Mouse (Mus musculus) thymus, adult 2 months (tissue): ENCODE results near the gene Pax7. TPM values are rescaled to one million over a fixed set of nuclear protein-coding genes. Genes with fewer than 3 reads are reported as not detected.

Source experiments
- DNase-seq: peaks from one replicate; pipeline ENCODE4 v3.0.0; 2021
- H3K27ac ChIP-seq: fragments of 200-500 bp; 2 replicates; pipeline ENCODE4 v1.5.1; 2012; ENCODE audit warnings: low read length, control low read depth; ENCODE audit not compliant: control insufficient read depth, insufficient read depth
- H3K27me3 ChIP-seq: fragments of 200-500 bp; 2 replicates; pipeline ENCODE4 v1.6.1; 2012; ENCODE audit warnings: mild to moderate bottlenecking, low read length, moderate library complexity, mixed read lengths; ENCODE audit not compliant: control insufficient read depth, insufficient read depth
- H3K36me3 ChIP-seq: fragments of 200-500 bp; 2 replicates; pipeline ENCODE4 v1.6.1; 2012; ENCODE audit warnings: mild to moderate bottlenecking, low read length, moderate library complexity; ENCODE audit not compliant: control insufficient read depth, insufficient read depth
- H3K4me1 ChIP-seq: fragments of 200-500 bp; replicated peaks from 2 replicates; pipeline ENCODE4 v1.6.1; 2012; ENCODE audit warnings: low read length; ENCODE audit not compliant: control insufficient read depth, insufficient read depth
- H3K4me3 ChIP-seq: fragments of 200-500 bp; 2 replicates; pipeline ENCODE4 v1.5.1; 2012; ENCODE audit warnings: mild to moderate bottlenecking, low read length, control low read depth, moderate library complexity; ENCODE audit not compliant: control insufficient read depth, insufficient read depth
- CTCF ChIP-seq: fragments of 200-500 bp; IDR thresholded peaks from 2 replicates; pipeline ENCODE4 v1.5.1; 2012; ENCODE audit warnings: mild to moderate bottlenecking, control low read depth, low read length, moderate library complexity, borderline replicate concordance; ENCODE audit not compliant: control insufficient read depth, poor library complexity, insufficient read depth; ENCODE audit errors: extremely low read depth
- POLR2A ChIP-seq: fragments of 200-500 bp; IDR thresholded peaks from 2 replicates; pipeline ENCODE4 v1.6.1; 2012; ENCODE audit warnings: mild to moderate bottlenecking, low read length, control low read depth, moderate library complexity; ENCODE audit not compliant: control insufficient read depth, poor library complexity, insufficient read depth; ENCODE audit errors: extremely low read depth
- WGBS: fragments of 180-500 bp; shearing (Covaris S2); methylation state at CpG from one replicate; pipeline ENCODE4 v1.1.7; 2018; 5-methylcytosine and 5-hydroxymethylcytosine counted together
- polyA plus RNA-seq: library from polyadenylated mRNA; depleted of rRNA; stranded (reverse); fragments of >200 nt; gene quantifications from 2 replicates; pipeline ENCODE4 v1.2.3, GENCODE M21; 2012

Pax7 gene
- polyA plus RNA-seq, 1 experiment, result 1.1 TPM

- H3K27ac ChIP-seq, result no peak overlapping the region
- WGBS, result 75% methylated on average over 8 of the region's 8 CpGs
- no peak for DNase-seq
- no peaks in the 10 kb centered on the region for H3K4me1 ChIP-seq
- no peaks in the 10 kb centered on the region for H3K36me3 ChIP-seq
- no peak overlapping the region for H3K4me3 ChIP-seq
- no peaks in the 10 kb centered on the region for H3K27me3 ChIP-seq
- TF ChIP-seq CTCF, result no peak
- no peak for TF ChIP-seq POLR2A
These were observed 42.2 kb downstream of the Pax7 start for GRCm38 (mm10) chr4:139791168-139791567.

DNA sequence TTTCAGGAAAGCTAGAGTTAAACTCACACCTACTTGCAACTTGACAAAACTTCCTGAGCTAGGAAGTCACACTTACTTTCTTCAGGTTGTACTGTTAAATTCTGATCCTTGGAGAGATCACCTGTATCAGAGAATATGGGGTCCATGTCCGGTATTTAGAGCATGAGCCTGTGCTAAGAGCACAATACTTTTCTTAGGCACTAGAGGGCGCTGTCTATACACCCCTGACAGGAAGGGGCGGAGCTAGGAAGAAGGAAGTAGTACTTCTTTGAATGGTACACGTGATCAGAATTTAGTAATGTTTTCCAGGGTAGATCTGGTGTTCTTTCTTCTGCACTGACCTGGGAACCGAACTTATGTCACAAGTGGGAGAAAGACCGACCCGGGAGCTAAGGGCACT is 43.6 kb downstream of the Pax7 start:
- H3K4me3 ChIP-seq, result no peak overlapping the region
- TF ChIP-seq POLR2A (no peak), CTCF (no peak)
- no peak overlapping the region for H3K27ac ChIP-seq
- DNase-seq, result peak; percentile 37
- 72% methylated on average over 7 of the region's 7 CpGs for WGBS
- H3K27me3 ChIP-seq, result no peaks in the 10 kb centered on the region
- H3K4me1 ChIP-seq, result no peaks in the 10 kb centered on the region
- H3K36me3 ChIP-seq, result no peaks in the 10 kb centered on the region

DNA sequence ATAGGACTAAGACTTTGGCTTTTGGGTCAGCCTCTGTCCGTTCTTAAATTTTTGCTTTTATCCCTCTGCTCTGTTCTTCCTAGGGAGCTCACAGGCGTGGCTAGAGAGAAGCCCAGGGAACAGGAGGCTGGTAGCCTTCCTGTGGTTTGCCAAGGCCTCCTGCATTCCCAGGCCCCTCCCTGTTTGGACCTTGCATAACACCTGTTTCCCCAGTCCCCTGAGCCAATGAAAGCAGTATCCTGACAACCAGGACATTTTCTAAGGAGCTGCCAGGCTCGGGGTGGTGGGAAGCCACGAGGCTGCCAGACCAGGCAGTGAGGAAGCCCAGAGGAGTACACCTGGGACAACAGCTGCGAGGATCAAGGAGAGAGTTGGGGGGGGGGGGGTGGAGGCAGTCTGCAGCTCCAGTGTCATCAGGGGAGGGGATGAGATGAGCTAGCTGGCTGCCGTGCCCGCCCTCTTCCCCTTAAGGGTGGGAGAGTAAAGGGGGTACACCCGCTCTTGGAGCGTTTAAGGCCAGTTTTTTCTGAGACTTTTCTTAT is 50.3 kb downstream of the Pax7 start:
- H3K36me3 ChIP-seq, result no peaks in the 10 kb centered on the region
- WGBS, result 52% methylated on average over 9 of the region's 9 CpGs
- DNase-seq, result no peak

GRCm38 (mm10) chr4:139771125-139771631 is 62.1 kb downstream of the Pax7 start:
- no peaks in the 10 kb centered on the region for H3K36me3 ChIP-seq
- no peak overlapping the region for H3K27ac ChIP-seq
- WGBS, result 41% methylated on average over 9 of the region's 9 CpGs
- H3K4me1 ChIP-seq, result no peaks in the 10 kb centered on the region
- H3K4me3 ChIP-seq, result no peak overlapping the region
- no peak for DNase-seq
- no peaks in the 10 kb centered on the region for H3K27me3 ChIP-seq
- TF ChIP-seq CTCF (no peak), POLR2A (no peak)

More for the DNA sequence above, 50.3 kb downstream of the Pax7 start:
- no peaks in the 10 kb centered on the region for H3K4me1 ChIP-seq
- no peak overlapping the region for H3K27ac ChIP-seq
- no peak overlapping the region for H3K4me3 ChIP-seq
- no peaks in the 10 kb centered on the region for H3K27me3 ChIP-seq
- TF ChIP-seq POLR2A, result no peak
- no peak for TF ChIP-seq CTCF

DNA sequence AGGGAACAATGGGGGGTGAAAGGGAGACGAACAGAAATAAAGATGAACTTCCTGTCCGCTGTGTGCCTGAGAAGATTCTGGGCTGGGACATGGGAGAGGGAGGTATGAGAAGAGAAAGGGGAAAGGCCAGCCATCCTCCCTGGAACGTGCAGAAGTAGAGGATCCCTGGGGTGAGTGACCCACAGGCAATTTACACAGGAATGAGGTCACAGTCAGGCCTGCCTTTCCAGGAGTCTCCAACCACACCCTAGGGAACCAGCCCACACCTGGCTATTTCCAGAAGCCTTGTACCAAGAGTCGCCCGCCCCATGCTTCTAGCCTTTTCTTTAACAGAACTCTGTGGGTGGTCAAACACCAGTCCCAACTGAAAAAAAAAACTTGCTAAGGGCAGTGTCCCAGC is 65.5 kb downstream of the Pax7 start:
- DNase-seq, result no peak
- Histone ChIP-seq H3K27ac (no peak overlapping the region), H3K27me3 (no peaks in the 10 kb centered on the region), H3K4me3 (no peak overlapping the region), H3K36me3 (no peaks in the 10 kb centered on the region), H3K4me1 (no peaks in the 10 kb centered on the region)
- WGBS, result 72% methylated on average over 5 of the region's 5 CpGs
- TF ChIP-seq POLR2A, result no peak
- TF ChIP-seq CTCF, result no peak

- TF ChIP-seq CTCF (no peak), POLR2A (no peak)
- H3K27me3 ChIP-seq, result no peaks in the 10 kb centered on the region
- WGBS, result 49% methylated on average over 18 of the region's 18 CpGs
- H3K36me3 ChIP-seq, result no peaks in the 10 kb centered on the region
- H3K27ac ChIP-seq, result no peak overlapping the region
- H3K4me3 ChIP-seq, result no peak overlapping the region
- DNase-seq, result no peak
- no peaks in the 10 kb centered on the region for H3K4me1 ChIP-seq
These were observed 66.1 kb downstream of the Pax7 start for GRCm38 (mm10) chr4:139767115-139767718.
